Mouse (Mus musculus) erythroblast, embryonic 14.5 days (primary cell): Measurements from ENCODE around the gene Synj1.

Experiments
- GATA1 ChIP-seq: IDR thresholded peaks from 2 replicates; pipeline ENCODE4 v1.6.1; 2012; ENCODE audit warnings: low read length, inconsistent platforms, mixed read lengths
- TAL1 ChIP-seq: IDR thresholded peaks from 3 replicates; pipeline ENCODE4 v1.6.1; 2012; ENCODE audit warnings: low read length, inconsistent platforms, mixed read lengths

GRCm38 (mm10) chr16:91010581-91011020 lies 507 bp downstream of the Synj1 start:
- no peak for TF ChIP-seq GATA1
- TF ChIP-seq TAL1, result no peak
